Mouse (Mus musculus) MEL (cell line): ENCODE results near the gene Gm9.

Experiments used
- CHD2 ChIP-seq: IDR thresholded peaks from 2 replicates; pipeline ENCODE4 v1.6.1; 2011; ENCODE audit warnings: low read length, improper control_type of control experiment
- CTCF ChIP-seq, 3 experiments: IDR thresholded peaks in 2 of 3; conservative IDR thresholded peaks in 1 of 3; 2 replicates each; pipeline ENCODE4 v1.5.1; 2011 to 2012; ENCODE audit warnings: low read length in 3 of 3, low read depth in 2 of 3, mild to moderate bottlenecking in 2 of 3, improper control_type of control experiment in 1 of 3, inconsistent platforms in 1 of 3, mixed read lengths in 1 of 3, moderate library complexity in 1 of 3; ENCODE audit not compliant: control insufficient read depth in 1 of 3, insufficient read depth in 1 of 3, poor library complexity in 1 of 3, severe bottlenecking in 1 of 3
- EP300 ChIP-seq, 2 experiments: IDR thresholded peaks; 2 replicates each; pipeline ENCODE4 v1.6.1; 2011; ENCODE audit warnings: improper control_type of control experiment in 2 of 2, low read length in 2 of 2, low read depth in 1 of 2, mild to moderate bottlenecking in 1 of 2
- GATA1 ChIP-seq: IDR thresholded peaks from 2 replicates; pipeline ENCODE4 v1.6.1; 2011; ENCODE audit warnings: low read depth, low read length, improper control_type of control experiment
- MXI1 ChIP-seq: IDR thresholded peaks from 2 replicates; pipeline ENCODE4 v1.6.1; 2011; ENCODE audit warnings: mild to moderate bottlenecking, low read depth, low read length, improper control_type of control experiment
- MYB ChIP-seq: IDR thresholded peaks from 2 replicates; pipeline ENCODE4 v1.6.1; 2011; ENCODE audit warnings: mild to moderate bottlenecking, low read depth, low read length, improper control_type of control experiment
- MYC ChIP-seq: IDR thresholded peaks from 2 replicates; pipeline ENCODE4 v1.6.1; 2011; ENCODE audit warnings: low read depth, mild to moderate bottlenecking, low read length, improper control_type of control experiment, moderate library complexity
- POLR2A ChIP-seq, 2 experiments: IDR thresholded peaks; 2 replicates each; pipeline ENCODE4 v1.6.1; 2011 to 2012; ENCODE audit warnings: low read length in 2 of 2, mild to moderate bottlenecking in 2 of 2, control low read depth in 1 of 2, improper control_type of control experiment in 1 of 2, low read depth in 1 of 2, moderate library complexity in 1 of 2; ENCODE audit not compliant: control insufficient read depth in 1 of 2, insufficient read depth in 1 of 2, poor library complexity in 1 of 2
- POLR2AphosphoS2 ChIP-seq: IDR thresholded peaks from 2 replicates; pipeline ENCODE4 v1.6.1; 2011; ENCODE audit warnings: low read length, improper control_type of control experiment
- RCOR1 ChIP-seq: IDR thresholded peaks from 2 replicates; pipeline ENCODE4 v1.6.1; 2012; ENCODE audit warnings: low read depth, mild to moderate bottlenecking, inconsistent platforms, low read length, improper control_type of control experiment
- SIN3A ChIP-seq: IDR thresholded peaks from 2 replicates; pipeline ENCODE4 v1.6.1; 2012; ENCODE audit warnings: low read length, improper control_type of control experiment, inconsistent platforms
- TAL1 ChIP-seq: IDR thresholded peaks from 2 replicates; pipeline ENCODE4 v1.6.1; 2012; ENCODE audit warnings: mild to moderate bottlenecking, inconsistent platforms, low read length, moderate library complexity, mixed read lengths
- ZNF384 ChIP-seq: IDR thresholded peaks from 2 replicates; pipeline ENCODE4 v1.6.1; 2012; ENCODE audit warnings: low read depth, mild to moderate bottlenecking, inconsistent platforms, low read length, improper control_type of control experiment

DNA sequence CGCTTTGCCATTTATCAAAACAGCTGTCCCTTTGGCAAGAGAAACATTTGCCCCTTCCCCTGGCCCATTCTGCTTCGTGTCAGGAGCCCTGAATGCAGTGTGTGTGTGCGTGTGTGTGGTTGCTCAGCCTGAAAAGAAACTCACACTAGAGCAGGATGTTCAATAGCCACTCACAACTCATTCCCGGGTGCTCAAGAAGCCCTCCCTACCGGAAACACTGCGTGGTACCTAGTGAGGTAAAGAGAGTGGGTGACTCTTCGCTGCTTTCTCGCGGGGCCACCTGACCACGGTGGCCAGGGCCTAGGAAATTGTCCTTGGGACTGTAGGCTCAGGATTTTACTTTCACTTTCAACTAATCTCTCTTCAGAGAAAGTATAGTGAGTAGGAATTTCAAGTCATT, 49.7 kb downstream of the Gm9 start:
- TF ChIP-seq TAL1 (no peak), POLR2A (IDR thresholded peaks at IDR 0.05; ENCODE audit: control insufficient read depth in 1 of 2, insufficient read depth in 1 of 2, low read depth in 1 of 2, low read length in 2 of 2, poor library complexity in 1 of 2) (no peak), MYC (no peak), POLR2AphosphoS2 (no peak), RCOR1 (no peak), GATA1 (no peak), MXI1 (no peak), CTCF (IDR thresholded peaks at IDR 0.05 in 2 of 3, conservative IDR thresholded peaks at IDR 0.05 in 1 of 3; ENCODE audit: control insufficient read depth in 1 of 3, insufficient read depth in 1 of 3, low read depth in 2 of 3, low read length in 3 of 3, poor library complexity in 1 of 3, severe bottlenecking in 1 of 3) (no peak), SIN3A (no peak), EP300 (IDR thresholded peaks at IDR 0.05; ENCODE audit: low read depth in 1 of 2, low read length in 2 of 2) (no peak), ZNF384 (no peak), CHD2 (no peak), MYB (no peak)
